Mouse (Mus musculus) liver, embryonic 14.5 days (tissue): ENCODE results near the gene Tcte2. TPM values are rescaled to one million over a fixed set of nuclear protein-coding genes. Genes with fewer than 3 reads are reported as not detected.

Experiments
- ATAC-seq: fragments of 200-750 bp; cut with Nextera tagmentation; 2 replicates; pipeline ENCODE4 v1.8.0; 2017; ENCODE audit warnings: moderate number of reproducible peaks, mild to moderate bottlenecking, moderate library complexity; ENCODE audit not compliant: insufficient read depth
- DNase-seq, 3 experiments: peaks; one replicate each; pipeline ENCODE4 v3.0.0-alpha.2; 2012 to 2013; ENCODE audit warnings: low read depth in 3 of 3, low spot score in 3 of 3
- H3K27ac ChIP-seq: fragments of 300-500 bp; sonication (generic); 2 replicates; pipeline ENCODE4 v1.5.1; 2014; ENCODE audit warnings: moderate library complexity, mild to moderate bottlenecking, control low read depth, inconsistent platforms
- H3K27me3 ChIP-seq: fragments of 300-500 bp; sonication (generic); 2 replicates; pipeline ENCODE4 v1.6.1; 2014; ENCODE audit warnings: mild to moderate bottlenecking, low read length, moderate library complexity; ENCODE audit not compliant: control insufficient read depth, insufficient read depth
- H3K36me3 ChIP-seq: fragments of 300-500 bp; sonication (generic); replicated peaks from 2 replicates; pipeline ENCODE4 v1.6.1; 2014; ENCODE audit warnings: low read depth; ENCODE audit not compliant: control insufficient read depth, insufficient read depth
- H3K4me1 ChIP-seq, 2 experiments: fragments of 200-500 bp in 1 of 2; fragments of 300-500 bp in 1 of 2; sonication (generic) in 1 of 2; replicated peaks; 2 replicates each; pipeline ENCODE4 v1.6.1; 2012 to 2014; ENCODE audit warnings: antibody characterized with exemption in 1 of 2, inconsistent platforms in 1 of 2, low read length in 1 of 2; ENCODE audit not compliant: control insufficient read depth in 2 of 2, insufficient read depth in 2 of 2
- H3K4me2 ChIP-seq: fragments of 300-500 bp; sonication (generic); 2 replicates; pipeline ENCODE4 v1.6.1; 2014; ENCODE audit warnings: low read depth, mild to moderate bottlenecking, control low read depth, moderate library complexity
- H3K4me3 ChIP-seq, 2 experiments: fragments of 200-500 bp in 1 of 2; fragments of 300-500 bp in 1 of 2; sonication (generic) in 1 of 2; 2 replicates each; pipeline ENCODE4 v1.5.1; 2012 to 2014; ENCODE audit warnings: low read depth in 2 of 2, low read length in 2 of 2, mild to moderate bottlenecking in 2 of 2, control low read depth in 1 of 2, inconsistent platforms in 1 of 2, moderate library complexity in 1 of 2; ENCODE audit not compliant: insufficient read depth in 1 of 2
- H3K9ac ChIP-seq: fragments of 300-500 bp; sonication (generic); replicated peaks from 2 replicates; pipeline ENCODE4 v1.6.1; 2014; ENCODE audit warnings: mild to moderate bottlenecking, control low read depth, moderate library complexity
- H3K9me3 ChIP-seq: fragments of 300-500 bp; sonication (generic); 2 replicates; pipeline ENCODE4 v1.6.1; 2016; ENCODE audit warnings: low read length, mixed read lengths; ENCODE audit not compliant: control insufficient read depth
- CTCF ChIP-seq: IDR thresholded peaks from 2 replicates; pipeline ENCODE4 v1.5.1; 2016; ENCODE audit warnings: antibody characterized with exemption, low read depth, control low read depth
- EP300 ChIP-seq: IDR thresholded peaks from 2 replicates; pipeline ENCODE4 v1.6.1; 2016; ENCODE audit warnings: antibody characterized with exemption, low read depth
- WGBS: fragments of 180-500 bp; shearing (Covaris S2); extraction: QIAGEN DNeasy Blood & Tissue Kit; methylation state at CpG from one replicate; pipeline ENCODE4 v1.1.7; 2014; ENCODE audit not compliant: insufficient replicate concordance; 5-methylcytosine and 5-hydroxymethylcytosine counted together
- polyA plus RNA-seq, 2 experiments: library from polyadenylated mRNA; depleted of rRNA in 1 of 2; stranded (reverse) in 1 of 2; unstranded in 1 of 2; fragments of >200 nt; fragmentation: Nextera tagmentation in 1 of 2; extraction: Ambion mirVana in 1 of 2; gene quantifications; 2 replicates each; pipeline versions ENCODE4 v1.2.1 to v1.2.3; 2012 to 2014

The Tcte2 gene
- polyA plus RNA-seq, 2 experiments = 0.26 TPM; not detected in 1

DNA sequence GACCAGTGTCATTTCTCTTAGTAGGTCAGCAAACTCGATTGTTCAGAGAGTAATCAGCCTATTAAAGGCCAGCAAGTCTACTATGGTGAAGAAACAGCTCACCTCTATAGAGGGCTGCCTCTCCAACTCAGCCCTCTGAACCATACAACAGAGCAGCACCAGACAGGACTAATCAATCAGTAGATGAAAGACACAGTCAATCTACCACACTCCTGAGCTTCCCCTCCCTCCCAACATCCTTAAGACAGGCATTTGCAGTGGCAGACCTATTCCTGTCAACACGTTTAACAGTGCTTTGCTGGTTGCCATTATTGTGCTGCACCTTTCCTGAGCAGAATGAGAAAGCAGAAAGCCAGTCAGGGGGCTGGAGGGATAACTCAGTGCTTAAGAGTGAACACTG, 16.3 kb downstream of the Tcte2 start:
- H3K9ac ChIP-seq = no peak overlapping the region
- ATAC-seq = no peak

DNA sequence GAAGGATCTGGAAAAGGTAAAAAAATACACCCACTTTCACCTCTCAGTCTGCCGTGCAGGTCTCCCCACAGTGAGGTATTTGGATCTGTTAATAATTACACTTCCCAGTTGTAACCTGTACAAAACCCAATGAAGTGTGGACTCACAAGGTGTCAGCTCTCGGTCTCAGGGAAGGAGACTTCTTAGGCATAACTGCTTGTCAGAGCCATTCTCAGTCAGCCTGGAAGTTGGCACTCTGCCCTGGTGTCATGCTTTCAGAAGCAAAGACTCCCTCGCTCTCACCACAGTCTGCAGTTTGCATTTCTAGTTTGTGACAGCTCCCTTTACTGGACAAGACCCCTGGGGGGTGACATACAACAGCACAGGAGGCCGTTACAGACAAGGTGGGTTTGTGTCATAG, 16.8 kb downstream of the Tcte2 start:
- WGBS = 51% methylated on average over 4 of the region's 4 CpGs
- no peaks in the 10 kb centered on the region for H3K36me3 ChIP-seq
- no peak for TF ChIP-seq EP300
- no peak for TF ChIP-seq CTCF
- no peak overlapping the region for H3K9ac ChIP-seq
- H3K4me1 ChIP-seq = peaks cover 0 to 26% of the 10 kb centered on the region in 2 experiments; a peak in 2 of 4 replicates
- H3K9me3 ChIP-seq = no peaks in the 10 kb centered on the region
- ATAC-seq = no peak
- no peaks in the 10 kb centered on the region for H3K27me3 ChIP-seq
- no peak overlapping the region for H3K4me2 ChIP-seq
- DNase-seq = no peak
- no peak overlapping the region for H3K4me3 ChIP-seq
- H3K27ac ChIP-seq = no peak overlapping the region

More for the DNA sequence above, 16.3 kb downstream of the Tcte2 start:
- TF ChIP-seq EP300 (no peak), CTCF (no peak)
- no peaks in the 10 kb centered on the region for H3K36me3 ChIP-seq
- no peaks in the 10 kb centered on the region for H3K27me3 ChIP-seq
- no peaks in the 10 kb centered on the region for H3K9me3 ChIP-seq
- H3K27ac ChIP-seq = no peak overlapping the region
- no peak for DNase-seq
- no peak overlapping the region for H3K4me2 ChIP-seq
- H3K4me3 ChIP-seq = no peak overlapping the region
- peaks cover 0 to 26% of the 10 kb centered on the region in 2 experiments; a peak in 2 of 4 replicates for H3K4me1 ChIP-seq
- 15% methylated on average over 2 of the region's 2 CpGs for WGBS

DNA sequence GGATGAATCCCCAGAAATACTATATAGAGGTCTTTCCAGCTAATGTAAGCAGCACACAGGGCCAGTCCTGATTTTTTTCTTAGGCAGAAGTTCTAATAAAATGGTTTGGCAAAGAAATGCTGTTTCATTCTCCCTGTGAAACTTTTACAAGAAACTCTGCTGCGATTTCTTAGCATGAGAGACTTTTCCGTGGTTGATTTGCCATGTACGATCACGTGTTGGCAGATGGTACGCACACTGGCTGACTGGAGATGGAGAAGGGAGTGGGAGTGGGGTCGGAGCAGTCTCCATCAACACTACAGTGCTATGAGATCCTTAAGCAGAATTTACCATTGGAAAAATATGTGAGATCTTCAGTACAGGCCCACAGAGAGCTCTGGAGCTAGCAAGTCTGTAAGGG, 17.4 kb downstream of the Tcte2 start:
- no peak for ATAC-seq
- Histone ChIP-seq H3K36me3 (no peaks in the 10 kb centered on the region), H3K27me3 (no peaks in the 10 kb centered on the region), H3K9ac (no peak overlapping the region), H3K4me3 (no peak overlapping the region), H3K27ac (no peak overlapping the region), H3K9me3 (no peaks in the 10 kb centered on the region), H3K4me2 (no peak overlapping the region), H3K4me1 (peaks cover 0 to 26% of the 10 kb centered on the region in 2 experiments; a peak in 2 of 4 replicates)
- WGBS = 64% methylated on average over 6 of the region's 6 CpGs
- no peak for TF ChIP-seq CTCF
- TF ChIP-seq EP300 = no peak
- no peak for DNase-seq

DNA sequence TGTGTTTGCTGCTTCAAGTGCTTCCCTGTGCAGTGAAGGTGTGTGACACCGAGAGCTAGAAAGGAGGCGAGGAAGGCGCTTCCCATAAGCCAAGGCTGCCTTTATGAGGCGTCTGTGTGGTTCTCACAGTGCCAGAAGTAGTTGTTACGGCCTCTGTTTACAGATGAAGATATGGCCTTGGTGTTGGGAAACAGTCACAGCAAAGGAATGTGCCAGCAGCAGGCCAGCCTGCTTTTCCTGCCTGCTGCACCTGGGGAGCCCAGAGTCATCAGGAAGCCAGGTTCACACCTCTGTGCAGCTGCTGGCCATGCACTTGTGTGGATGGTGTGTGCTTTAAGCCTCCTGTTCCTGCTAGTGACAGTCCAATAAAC, 17.9 kb downstream of the Tcte2 start:
- ATAC-seq (no peak), DNase-seq (no peak)
- H3K27me3 ChIP-seq = no peaks in the 10 kb centered on the region
- H3K4me2 ChIP-seq = no peak overlapping the region
- 23% methylated on average over 5 of the region's 5 CpGs for WGBS
- no peak overlapping the region for H3K9ac ChIP-seq
- H3K27ac ChIP-seq = no peak overlapping the region
- H3K36me3 ChIP-seq = no peaks in the 10 kb centered on the region
- H3K4me3 ChIP-seq = no peak overlapping the region
- no peaks in the 10 kb centered on the region for H3K9me3 ChIP-seq
- TF ChIP-seq CTCF (no peak), EP300 (no peak)
- peaks cover 0 to 26% of the 10 kb centered on the region in 2 experiments; a peak in 2 of 4 replicates for H3K4me1 ChIP-seq

DNA sequence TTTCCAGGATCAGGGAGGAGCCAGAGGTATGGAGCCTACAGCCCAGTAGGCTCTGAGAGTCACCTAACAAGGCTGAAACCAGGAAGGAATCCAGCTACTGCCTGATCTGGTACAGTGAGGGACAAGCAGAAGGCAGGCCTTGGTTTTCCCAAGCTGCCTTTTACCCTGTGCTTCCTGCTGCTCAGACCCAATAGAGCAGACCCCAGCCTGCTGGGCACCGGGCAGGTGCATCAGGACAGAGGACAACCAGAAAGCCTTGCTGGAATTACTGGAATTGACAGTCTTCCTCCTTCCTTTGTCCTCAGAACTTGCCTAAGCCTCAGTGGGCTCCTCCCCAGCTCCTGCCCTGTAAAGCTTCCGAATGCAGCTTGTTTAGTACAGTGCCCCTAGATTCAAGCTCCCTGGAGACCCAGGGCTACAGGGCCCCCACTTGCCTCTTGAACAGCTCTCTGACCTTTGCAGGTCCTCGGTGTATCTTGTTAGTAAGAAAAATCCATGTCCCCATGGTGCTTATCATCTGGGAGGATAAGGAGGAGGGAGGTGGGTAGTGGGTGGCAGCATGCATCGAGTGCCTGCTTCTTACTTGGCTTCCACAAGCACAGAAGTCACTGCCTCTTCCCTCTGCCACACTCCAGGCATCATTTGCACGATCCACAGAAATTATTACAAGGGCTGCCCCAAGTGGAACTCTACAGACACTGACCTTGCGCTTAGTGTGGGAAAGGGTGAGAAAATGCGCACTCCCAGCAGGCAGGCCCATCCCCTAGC, 18.5 kb downstream of the Tcte2 start:
- Histone ChIP-seq H3K4me3 (no peak overlapping the region), H3K27me3 (no peaks in the 10 kb centered on the region), H3K36me3 (no peaks in the 10 kb centered on the region), H3K4me1 (peaks cover 0 to 26% of the 10 kb centered on the region in 2 experiments; a peak in 2 of 4 replicates), H3K9ac (no peak overlapping the region), H3K27ac (no peak overlapping the region), H3K4me2 (no peak overlapping the region), H3K9me3 (no peaks in the 10 kb centered on the region)
- no peak for TF ChIP-seq EP300
- TF ChIP-seq CTCF = no peak
- no peak for DNase-seq
- WGBS = 33% methylated on average over 7 of the region's 7 CpGs
- ATAC-seq = no peak
